Mouse (Mus musculus): ENCODE measurements around the gene Myh11.
"Not testable (repeated sequence)": the region's sequence is repeated elsewhere in the genome, so short reads cannot be mapped to it uniquely, and the experiment has no call there.

The Myh11 gene

GRCm38 (mm10) chr16:14162988-14163416, 128.2 kb downstream of the Myh11 start, which contains the start of the genes Nde1 and Marf1:
Gene Nde1 (plus strand): TSS chr16:14163275.
Gene Marf1 (minus strand): TSS chr16:14163351.
- peak; percentile 89 to 91 for DNase-seq (ENCODE audit: low spot score in 2 of 2)

DNA sequence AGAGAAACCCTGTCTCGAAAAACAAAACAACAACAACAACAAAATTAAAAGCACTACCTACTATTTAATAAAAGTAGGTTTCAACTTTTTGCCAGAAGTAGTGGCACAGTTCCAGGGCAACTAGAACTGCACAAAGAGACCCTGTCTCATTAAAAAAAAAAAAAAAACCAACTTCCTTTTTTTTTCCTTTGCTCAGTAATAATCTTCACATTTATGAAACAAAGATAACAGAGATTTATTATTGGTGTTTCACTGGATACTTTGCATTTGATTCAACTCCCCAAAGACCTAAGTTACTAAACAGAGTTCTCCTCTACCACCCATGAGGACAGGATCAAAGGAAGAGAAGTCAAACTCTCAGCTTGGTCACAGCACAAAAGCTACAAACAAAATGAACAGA, 130.2 kb downstream of the Myh11 start:
- DNase-seq (ENCODE audit: low spot score in 2 of 2): no peak

DNA sequence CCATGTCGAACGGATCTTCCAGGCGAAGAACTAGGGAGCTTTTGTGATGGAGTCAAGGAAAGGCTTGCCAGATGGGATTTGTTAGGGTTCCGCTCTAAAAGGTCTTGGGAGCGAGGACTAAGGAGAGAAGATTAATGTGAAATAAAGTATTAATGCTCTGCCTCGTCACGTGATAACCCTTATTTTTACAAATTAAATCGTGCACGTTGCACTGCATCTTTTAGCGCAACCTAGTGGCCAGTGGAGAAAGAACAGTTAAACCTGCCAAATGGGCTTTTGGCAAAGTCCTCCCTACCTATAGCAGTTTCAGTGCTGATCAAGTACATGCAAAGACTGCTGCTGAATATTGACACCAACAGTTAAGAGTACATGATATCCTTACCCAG, 131.4 kb downstream of the Myh11 start:
- peak; percentile 83 to 87 for DNase-seq (ENCODE audit: low spot score in 2 of 2)

- peak; percentile 99 to 100 for DNase-seq (ENCODE audit: low spot score in 2 of 2)
These were observed 132.0 kb downstream of the Myh11 start for GRCm38 (mm10) chr16:14158936-14159745.

- DNase-seq (ENCODE audit: low spot score in 2 of 2): no peak
These were observed 132.6 kb downstream of the Myh11 start for GRCm38 (mm10) chr16:14158536-14158935.

- no peak for DNase-seq (ENCODE audit: low spot score in 2 of 2)
These were observed 134.9 kb downstream of the Myh11 start for GRCm38 (mm10) chr16:14156312-14156711.

GRCm38 (mm10) chr16:14155638-14156037, 135.5 kb downstream of the Myh11 start:
- not testable (repeated sequence) for DNase-seq (ENCODE audit: low spot score in 2 of 2)

DNA sequence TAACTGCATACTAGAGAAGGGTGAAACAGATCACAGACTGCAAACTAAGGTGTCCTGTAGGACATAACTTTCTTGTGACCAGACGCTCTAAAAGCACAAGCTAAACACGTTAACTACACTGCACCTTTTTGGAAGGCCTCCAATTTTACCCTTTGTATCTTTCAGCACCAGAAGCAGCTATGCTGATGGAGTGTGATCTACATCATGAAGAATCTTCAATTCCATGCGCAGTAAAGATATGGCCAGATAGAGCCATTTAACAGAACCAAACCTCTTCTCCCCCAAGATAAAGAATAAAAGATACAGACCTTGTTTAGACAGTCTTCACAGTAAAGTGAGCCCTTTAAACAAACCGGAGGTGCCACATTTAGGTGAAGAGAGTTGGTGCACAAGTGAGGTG, 139.5 kb downstream of the Myh11 start:
- DNase-seq (ENCODE audit: low spot score in 2 of 2): no peak

DNA sequence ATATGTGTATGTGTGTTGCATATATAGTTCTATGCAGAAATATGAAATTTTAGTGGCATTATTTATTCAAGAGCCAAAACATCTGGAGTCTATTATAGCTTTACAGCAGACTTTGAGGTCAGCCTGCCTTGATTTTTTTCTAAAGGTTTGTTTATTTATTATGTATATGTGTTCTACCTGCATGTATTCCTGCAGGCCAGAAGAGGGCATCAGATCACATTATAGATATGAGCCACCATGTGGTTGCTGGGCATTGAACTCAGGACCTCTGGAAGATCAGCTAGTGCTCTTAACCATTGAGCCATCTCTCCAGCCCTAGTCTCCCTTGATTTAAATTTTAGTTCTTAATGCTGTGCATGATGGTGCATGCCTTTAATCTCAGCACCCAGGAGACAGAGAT, 143.5 kb downstream of the Myh11 start:
- no peak for DNase-seq (ENCODE audit: low spot score in 2 of 2)

Measured in right cerebral cortex, postnatal 10 days (tissue).